ENCODE assay signal across 21 mouse cellular contexts in the genomic region with DNA sequence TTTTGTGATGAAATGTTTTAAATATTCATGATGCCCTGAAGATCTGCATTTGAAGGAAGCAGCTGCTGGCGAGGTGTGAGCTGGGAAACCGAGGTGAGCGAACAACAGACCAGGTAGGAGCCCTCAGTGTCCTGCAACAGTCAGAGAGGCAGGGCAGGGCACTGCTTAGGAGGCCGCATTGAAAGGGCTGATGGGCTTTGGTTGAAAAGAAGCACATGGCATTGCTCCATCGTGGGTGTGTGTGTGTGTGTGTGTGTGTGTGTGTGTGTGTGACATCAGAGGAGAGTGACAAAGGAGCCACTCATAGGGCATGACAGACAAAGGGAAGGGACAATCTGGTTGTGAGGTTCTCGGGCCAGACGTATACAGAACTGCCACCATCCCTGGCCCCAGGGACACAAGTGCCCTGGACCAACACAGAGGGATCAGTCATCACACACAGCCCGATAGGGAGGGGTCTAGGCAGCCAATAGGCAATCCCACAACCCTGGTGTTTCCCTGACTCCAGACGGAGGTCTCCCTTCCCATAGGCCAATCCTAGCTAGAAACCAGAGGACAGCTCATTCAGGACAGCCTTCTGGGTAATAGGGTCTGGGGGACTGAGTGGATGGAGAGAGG. TPM values are rescaled to one million over a fixed set of nuclear protein-coding genes. Genes with fewer than 3 reads are reported as not detected.
A peak's percentile ranks its signal among the peaks of the same experiment; 100 is the strongest.
DNase-seq lines count a peak whose midpoint lies in the region; ATAC-seq and TF ChIP-seq lines count a peak whose summit lies in the region.
"Had no signal": no experiment of that assay in that cellular context is flagged by ENCODE, and none has a peak within 500 bp of the region (broad histone marks: within the 10 kb centered on the region; RNA-seq: fewer than 3 reads in every experiment).

No protein-coding gene starts in this region.

- no peak overlapping the region for H3K4me3 ChIP-seq in embryonic facial prominence, embryonic 11.5 days (ENCODE audit: low read depth, low read length)
- no peak overlapping the region for H3K4me3 ChIP-seq in hindbrain, embryonic 10.5 days
- no peak overlapping the region for H3K4me3 ChIP-seq in midbrain, embryonic 12.5 days
- no peak overlapping the region for H3K4me3 ChIP-seq in kidney, adult 2 months (ENCODE audit: insufficient read depth, low read depth, low read length)
- no peak overlapping the region for H3K4me3 ChIP-seq in liver, embryonic 11.5 days (ENCODE audit: low read depth, low read length)
- H3K4me3 ChIP-seq: embryonic facial prominence, embryonic 12.5 days; heart, embryonic 10.5 days; stomach, embryonic 15.5 days had no signal

- TF ChIP-seq CTCF in kidney, adult 2 months (conservative IDR thresholded peaks at IDR 0.05; ENCODE audit: insufficient read depth, insufficient read length, low read depth, low read length): no peak

- no peaks in the 10 kb centered on the region for H3K27me3 ChIP-seq in embryonic facial prominence, embryonic 11.5 days (ENCODE audit: control insufficient read depth, insufficient read depth, low read length)
- H3K27me3 ChIP-seq in hindbrain, embryonic 10.5 days (ENCODE audit: insufficient read depth, poor library complexity, severe bottlenecking): peaks cover 25% of the 10 kb centered on the region
- peaks cover 13% of the 10 kb centered on the region for H3K27me3 ChIP-seq in midbrain, embryonic 12.5 days
- no peaks in the 10 kb centered on the region for H3K27me3 ChIP-seq in kidney, adult 2 months (replicated peaks; ENCODE audit: control insufficient read depth, insufficient read depth, low read length)
- H3K27me3 ChIP-seq in liver, embryonic 11.5 days (replicated peaks; ENCODE audit: control insufficient read depth, insufficient read depth, low read length): 0 out of 2 replicates have a peak, but pooled peaks cover 5% of the 10 kb centered on the region
- H3K27me3 ChIP-seq: embryonic facial prominence, embryonic 12.5 days; stomach, embryonic 15.5 days had no signal

- H3K27ac ChIP-seq in embryonic facial prominence, embryonic 11.5 days (replicated peaks; ENCODE audit: low read depth, low read length): no peak overlapping the region
- H3K27ac ChIP-seq in hindbrain, embryonic 10.5 days: peak overlapping the region; percentile 8
- no peak overlapping the region for H3K27ac ChIP-seq in midbrain, embryonic 12.5 days (replicated peaks)
- H3K27ac ChIP-seq in kidney, adult 2 months (ENCODE audit: insufficient read depth, low read depth, low read length): no peak overlapping the region
- H3K27ac ChIP-seq in liver, embryonic 11.5 days (ENCODE audit: low read depth, low read length): no peak overlapping the region
- H3K27ac ChIP-seq: embryonic facial prominence, embryonic 12.5 days; heart, embryonic 10.5 days; liver, embryonic 14.5 days; stomach, embryonic 15.5 days had no signal

- 0 out of 2 replicates have a peak, but pooled peaks have one; percentile 52 for ATAC-seq in embryonic facial prominence, embryonic 11.5 days (replicated peaks; ENCODE audit: insufficient number of reproducible peaks, low FRiP score, low TSS enrichment, low read depth)
- ATAC-seq in midbrain, embryonic 12.5 days (ENCODE audit: low FRiP score, low read depth): 0 out of 2 replicates have a peak, but pooled peaks have one; percentile 52
- no peak for ATAC-seq in liver, embryonic 11.5 days (replicated peaks; ENCODE audit: low FRiP score)
- ATAC-seq: lung, postnatal 0 days had no signal

- 49% methylated on average over 9 of the region's 9 CpGs for WGBS in embryonic facial prominence, embryonic 11.5 days
- WGBS in hindbrain, embryonic 10.5 days: 47% methylated on average over 9 of the region's 9 CpGs
- WGBS in midbrain, embryonic 12.5 days: 59% methylated on average over 9 of the region's 9 CpGs
- WGBS in kidney, adult 2 months: 82% methylated on average over 9 of the region's 9 CpGs
- WGBS in liver, embryonic 11.5 days: 66% methylated on average over 9 of the region's 9 CpGs

- no peak overlapping the region for H3K9ac ChIP-seq in embryonic facial prominence, embryonic 11.5 days (replicated peaks; ENCODE audit: low read length)
- no peak overlapping the region for H3K9ac ChIP-seq in midbrain, embryonic 12.5 days (replicated peaks)
- H3K9ac ChIP-seq in liver, embryonic 11.5 days (ENCODE audit: low read depth, low read length): no peak overlapping the region
- H3K9ac ChIP-seq: embryonic facial prominence, embryonic 12.5 days; liver, embryonic 14.5 days; stomach, embryonic 15.5 days had no signal

- TF ChIP-seq POLR2A in kidney, adult 2 months (IDR thresholded peaks at IDR 0.05; ENCODE audit: low read depth, low read length): no peak

- H3K4me2 ChIP-seq in embryonic facial prominence, embryonic 11.5 days (ENCODE audit: low read depth, low read length): no peak overlapping the region
- no peak overlapping the region for H3K4me2 ChIP-seq in midbrain, embryonic 12.5 days (replicated peaks)
- no peak overlapping the region for H3K4me2 ChIP-seq in liver, embryonic 11.5 days
- H3K4me2 ChIP-seq: embryonic facial prominence, embryonic 12.5 days; stomach, embryonic 15.5 days had no signal

- no peaks in the 10 kb centered on the region for H3K4me1 ChIP-seq in embryonic facial prominence, embryonic 11.5 days (ENCODE audit: control insufficient read depth, insufficient read depth, low read length)
- peaks cover 19% of the 10 kb centered on the region for H3K4me1 ChIP-seq in hindbrain, embryonic 10.5 days (replicated peaks)
- peaks cover 17% of the 10 kb centered on the region for H3K4me1 ChIP-seq in midbrain, embryonic 12.5 days
- H3K4me1 ChIP-seq in kidney, adult 2 months (ENCODE audit: control insufficient read depth, insufficient read depth, low read length): no peaks in the 10 kb centered on the region
- H3K4me1 ChIP-seq in liver, embryonic 11.5 days (replicated peaks; ENCODE audit: control insufficient read depth, insufficient read depth, low read length): no peaks in the 10 kb centered on the region; the same call in 1 of the 2 replicates
- H3K4me1 ChIP-seq: heart, embryonic 10.5 days; stomach, embryonic 15.5 days had no signal

- peak; percentile 23 for DNase-seq in embryo, embryonic 10.5 days (ENCODE audit: low spot score)
- no peak for DNase-seq in embryo, embryonic 10 days (ENCODE audit: low spot score)
- DNase-seq in embryonic facial prominence, embryonic 11.5 days (ENCODE audit: low spot score): no peak
- no peak for DNase-seq in hindbrain, embryonic 10.5 days (ENCODE audit: low spot score)
- no peak for DNase-seq in kidney, adult 2 months
- no peak for DNase-seq in gastrocnemius, postnatal 10 days
- DNase-seq in liver, embryonic 11.5 days (ENCODE audit: low spot score): no peak
- DNase-seq: adrenal gland, adult 8-10 months; cerebellum, adult 9-10 months; gastrocnemius, postnatal 25 days; heart, postnatal 4 days; kidney, adult 8-10 months; kidney, postnatal 4 days; spleen, adult 18-20 months; thymus, postnatal 14 days had no signal

- H3K9me3 ChIP-seq in embryonic facial prominence, embryonic 11.5 days (replicated peaks; ENCODE audit: control insufficient read depth, low read length): no peaks in the 10 kb centered on the region
- H3K9me3 ChIP-seq in hindbrain, embryonic 10.5 days: no peaks in the 10 kb centered on the region
- H3K9me3 ChIP-seq in midbrain, embryonic 12.5 days: no peaks in the 10 kb centered on the region
- H3K9me3 ChIP-seq in liver, embryonic 11.5 days (ENCODE audit: control insufficient read depth, low read length): no peaks in the 10 kb centered on the region
- H3K9me3 ChIP-seq: embryonic facial prominence, embryonic 12.5 days; heart, embryonic 10.5 days; stomach, embryonic 15.5 days had no signal

- H3K36me3 ChIP-seq in embryonic facial prominence, embryonic 11.5 days (replicated peaks; ENCODE audit: control insufficient read depth, insufficient read depth, low read depth, low read length): no peaks in the 10 kb centered on the region
- H3K36me3 ChIP-seq in hindbrain, embryonic 10.5 days: no peaks in the 10 kb centered on the region
- no peaks in the 10 kb centered on the region for H3K36me3 ChIP-seq in midbrain, embryonic 12.5 days
- H3K36me3 ChIP-seq in kidney, adult 2 months (ENCODE audit: control insufficient read depth, insufficient read depth, low read length): no peaks in the 10 kb centered on the region
- no peaks in the 10 kb centered on the region for H3K36me3 ChIP-seq in liver, embryonic 11.5 days (ENCODE audit: control insufficient read depth, insufficient read depth, low read length)
- H3K36me3 ChIP-seq: embryonic facial prominence, embryonic 12.5 days; heart, embryonic 10.5 days; stomach, embryonic 15.5 days had no signal

RNA-seq across cellular contexts. Expression of gene Lrp8, which starts 36.8 kb away (rescaled TPM):
- 4.5 and 5.0 TPM in 2 replicates for polyA plus RNA-seq in embryonic facial prominence, embryonic 11.5 days (2014; fragmentation: Nextera tagmentation; extraction: Ambion mirVana)
- polyA plus RNA-seq in hindbrain, embryonic 10.5 days (2016; fragmentation: Nextera tagmentation; extraction: Ambion mirVana): 10.0 and 13.9 TPM in 2 replicates
- polyA plus RNA-seq in midbrain, embryonic 12.5 days (2016; fragmentation: Nextera tagmentation; extraction: Ambion mirVana): 40.1 and 47.7 TPM in 2 replicates
- polyA plus RNA-seq in kidney, adult 2 months (2012; rRNA removed): 2.8 and 3.6 TPM in 2 replicates
- 1 to 10 TPM in 1 of 2 experiments, under 1 TPM in 1; 0.99 to 1.7 TPM for total RNA-seq in gastrocnemius, postnatal 10 days (2021)
- 5.3 and 5.9 TPM in 2 replicates for polyA plus RNA-seq in liver, embryonic 11.5 days (2014; fragmentation: Nextera tagmentation; extraction: Ambion mirVana)
